Mouse (Mus musculus): Measurements from ENCODE around the gene Baz2b. TPM values are rescaled to one million over a fixed set of nuclear protein-coding genes. Genes with fewer than 3 reads are reported as not detected.

Baz2b gene
- polyA plus RNA-seq, 1 experiment from 2014 or later, result 70.8 TPM

- H3K4me2 ChIP-seq, result peak overlapping the region; percentile 17; the same call in 1 of the 2 replicates
- peaks cover 18% of the 10 kb centered on the region for H3K4me1 ChIP-seq (replicated peaks)
- no peak overlapping the region for H3K9ac ChIP-seq (replicated peaks)
- WGBS, result 52% methylated on average over 2 of the region's 2 CpGs
- H3K9me3 ChIP-seq, result no peaks in the 10 kb centered on the region
- no peaks in the 10 kb centered on the region for H3K36me3 ChIP-seq
- H3K27me3 ChIP-seq, result no peaks in the 10 kb centered on the region
- ATAC-seq (ENCODE audit: insufficient number of reproducible peaks, insufficient read depth, low FRiP score, low TSS enrichment, low read depth), result peak; percentile 53; the same call in 1 of the 2 replicates
- H3K27ac ChIP-seq, result peak overlapping the region; percentile 64
- H3K4me3 ChIP-seq (replicated peaks), result no peak overlapping the region
Measured at GRCm38 (mm10) chr2:60133072-60133471, 76.6 kb downstream of the Baz2b start.

- Histone ChIP-seq H3K36me3 (no peaks in the 10 kb centered on the region), H3K4me1 (replicated peaks) (peaks cover 18% of the 10 kb centered on the region), H3K27ac (peak overlapping the region; percentile 64; the same call in 1 of the 2 replicates), H3K4me3 (replicated peaks) (no peak overlapping the region), H3K4me2 (peak overlapping the region; percentile 17), H3K27me3 (no peaks in the 10 kb centered on the region), H3K9ac (replicated peaks) (no peak overlapping the region), H3K9me3 (no peaks in the 10 kb centered on the region)
- ATAC-seq (ENCODE audit: insufficient number of reproducible peaks, insufficient read depth, low FRiP score, low TSS enrichment, low read depth), result peak; percentile 50; the same call in 1 of the 2 replicates
- 35% methylated on average over 10 of the region's 10 CpGs for WGBS
Measured at GRCm38 (mm10) chr2:60132269-60133042, 77.2 kb downstream of the Baz2b start.

GRCm38 (mm10) chr2:60128631-60129030, 81.0 kb downstream of the Baz2b start:
- no peak for ATAC-seq (ENCODE audit: insufficient number of reproducible peaks, insufficient read depth, low FRiP score, low TSS enrichment, low read depth)
- H3K9me3 ChIP-seq, result no peaks in the 10 kb centered on the region
- H3K27me3 ChIP-seq, result no peaks in the 10 kb centered on the region
- H3K27ac ChIP-seq, result no peak overlapping the region
- WGBS, result 93% methylated on average over 7 of the region's 7 CpGs
- no peaks in the 10 kb centered on the region for H3K36me3 ChIP-seq
- no peak overlapping the region for H3K4me3 ChIP-seq (replicated peaks)
- no peak overlapping the region for H3K4me2 ChIP-seq
- H3K4me1 ChIP-seq (replicated peaks), result peaks cover 25% of the 10 kb centered on the region
- no peak overlapping the region for H3K9ac ChIP-seq (replicated peaks)

- no peaks in the 10 kb centered on the region for H3K36me3 ChIP-seq
- H3K9ac ChIP-seq (replicated peaks), result no peak overlapping the region
- peaks cover 20% of the 10 kb centered on the region for H3K4me1 ChIP-seq (replicated peaks)
- H3K27me3 ChIP-seq, result no peaks in the 10 kb centered on the region
- H3K4me3 ChIP-seq (replicated peaks), result peak overlapping the region; percentile 17
- no peak for ATAC-seq (ENCODE audit: insufficient number of reproducible peaks, insufficient read depth, low FRiP score, low TSS enrichment, low read depth)
- H3K27ac ChIP-seq, result no peak overlapping the region
- WGBS, result 12% methylated on average over 7 of the region's 7 CpGs
- peak overlapping the region; percentile 63 for H3K4me2 ChIP-seq
- H3K9me3 ChIP-seq, result no peaks in the 10 kb centered on the region
Measured at GRCm38 (mm10) chr2:60126831-60127230, 82.8 kb downstream of the Baz2b start.

- Histone ChIP-seq H3K4me1 (replicated peaks) (peaks cover 21% of the 10 kb centered on the region), H3K9me3 (no peaks in the 10 kb centered on the region), H3K36me3 (no peaks in the 10 kb centered on the region), H3K4me2 (peak overlapping the region; percentile 63), H3K27ac (no peak overlapping the region), H3K4me3 (replicated peaks) (peak overlapping the region; percentile 92), H3K27me3 (no peaks in the 10 kb centered on the region), H3K9ac (replicated peaks) (peak overlapping the region; percentile 100; the same call in 1 of the 2 replicates)
- ATAC-seq (ENCODE audit: insufficient number of reproducible peaks, insufficient read depth, low FRiP score, low TSS enrichment, low read depth), result no peak
- WGBS, result 2% methylated on average over 8 of the region's 8 CpGs
Measured at GRCm38 (mm10) chr2:60126292-60126691, 83.3 kb downstream of the Baz2b start.

GRCm38 (mm10) chr2:60125049-60126004, 84.3 kb downstream of the Baz2b start:
- H3K36me3 ChIP-seq, result no peaks in the 10 kb centered on the region
- under 1% methylated on average over 53 of the region's 83 CpGs for WGBS
- H3K27me3 ChIP-seq, result no peaks in the 10 kb centered on the region
- H3K4me1 ChIP-seq (replicated peaks), result peaks cover 28% of the 10 kb centered on the region
- peak overlapping the region; percentile 100 for H3K27ac ChIP-seq
- H3K9ac ChIP-seq (replicated peaks), result peak overlapping the region; percentile 100
- H3K4me2 ChIP-seq, result peak overlapping the region; percentile 63
- peak overlapping the region; percentile 92 for H3K4me3 ChIP-seq (replicated peaks)
- ATAC-seq (ENCODE audit: insufficient number of reproducible peaks, insufficient read depth, low FRiP score, low TSS enrichment, low read depth), result peak; percentile 70
- H3K9me3 ChIP-seq, result no peaks in the 10 kb centered on the region

GRCm38 (mm10) chr2:60124648-60125048, 85.0 kb downstream of the Baz2b start:
- Histone ChIP-seq H3K4me1 (replicated peaks) (peaks cover 34% of the 10 kb centered on the region), H3K4me3 (replicated peaks) (peak overlapping the region; percentile 92), H3K27ac (peak overlapping the region; percentile 100), H3K9ac (replicated peaks) (peak overlapping the region; percentile 100), H3K36me3 (no peaks in the 10 kb centered on the region), H3K9me3 (no peaks in the 10 kb centered on the region), H3K4me2 (peak overlapping the region; percentile 63), H3K27me3 (no peaks in the 10 kb centered on the region)
- ATAC-seq (ENCODE audit: insufficient number of reproducible peaks, insufficient read depth, low FRiP score, low TSS enrichment, low read depth), result peak; percentile 68
- whole genome bisulfite sequencing, result 0% methylated on average over 13 of the region's 47 CpGs

GRCm38 (mm10) chr2:60123911-60124647, 85.6 kb downstream of the Baz2b start:
- Histone ChIP-seq H3K4me1 (replicated peaks) (peaks cover 36% of the 10 kb centered on the region), H3K27ac (peak overlapping the region; percentile 100), H3K9me3 (no peaks in the 10 kb centered on the region), H3K9ac (replicated peaks) (peak overlapping the region; percentile 100), H3K27me3 (no peaks in the 10 kb centered on the region), H3K4me2 (peak overlapping the region; percentile 63), H3K4me3 (replicated peaks) (peak overlapping the region; percentile 92), H3K36me3 (no peaks in the 10 kb centered on the region)
- ATAC-seq (ENCODE audit: insufficient number of reproducible peaks, insufficient read depth, low FRiP score, low TSS enrichment, low read depth), result no peak
- WGBS, result 4% methylated on average over 13 of the region's 13 CpGs

- H3K4me1 ChIP-seq (replicated peaks), result peaks cover 41% of the 10 kb centered on the region
- 0 out of 2 replicates have a peak overlapping the region, but pooled peaks have one; percentile 11 for H3K4me3 ChIP-seq (replicated peaks)
Measured at GRCm38 (mm10) chr2:60123061-60123874, 86.4 kb downstream of the Baz2b start.

GRCm38 (mm10) chr2:60122188-60122587, 87.5 kb downstream of the Baz2b start:
- Histone ChIP-seq H3K36me3 (no peaks in the 10 kb centered on the region), H3K27me3 (no peaks in the 10 kb centered on the region), H3K4me3 (replicated peaks) (no peak overlapping the region), H3K4me1 (replicated peaks) (peaks cover 42% of the 10 kb centered on the region), H3K9ac (replicated peaks) (no peak overlapping the region), H3K9me3 (no peaks in the 10 kb centered on the region), H3K4me2 (no peak overlapping the region; the same call in 1 of the 2 replicates), H3K27ac (no peak overlapping the region)
- 30% methylated on average over 2 of the region's 2 CpGs for WGBS
- ATAC-seq (ENCODE audit: insufficient number of reproducible peaks, insufficient read depth, low FRiP score, low TSS enrichment, low read depth), result no peak

More at GRCm38 (mm10) chr2:60123061-60123874, 86.4 kb downstream of the Baz2b start:
- ATAC-seq (ENCODE audit: insufficient number of reproducible peaks, insufficient read depth, low FRiP score, low TSS enrichment, low read depth), result no peak
- no peak overlapping the region for H3K9ac ChIP-seq (replicated peaks)
- 44% methylated on average over 6 of the region's 6 CpGs for WGBS
- H3K27ac ChIP-seq, result no peak overlapping the region
- no peaks in the 10 kb centered on the region for H3K36me3 ChIP-seq
- peak overlapping the region; percentile 47 for H3K4me2 ChIP-seq
- no peaks in the 10 kb centered on the region for H3K27me3 ChIP-seq
- H3K9me3 ChIP-seq, result no peaks in the 10 kb centered on the region

Measured in limb, embryonic 12.5 days (tissue).